Mouse (Mus musculus): ENCODE measurements at regions not wholly inside any gene's neighbourhood (a gene's known extent, or its start where the extent isn't known, plus 50 kb on each side); places are given as distances from the start of the nearest gene placed in this dataset.

GRCm38 (mm10) chr1:177521110-177521509 is 79.0 kb downstream of the Zbtb18 start:
- no peaks in the 10 kb centered on the region for H3K36me3 ChIP-seq (replicated peaks in 1 of 2; ENCODE audit: control insufficient read depth in 1 of 2, insufficient read depth in 1 of 2, low read length in 1 of 2)
- DNase-seq (ENCODE audit: extremely low read depth) = no peak
- H3K4me3 ChIP-seq (replicated peaks in 1 of 3; ENCODE audit: low read depth in 2 of 3, low read length in 2 of 3, poor library complexity in 1 of 3) = no peak overlapping the region
- H3K9ac ChIP-seq (ENCODE audit: insufficient read depth, low read depth) = no peak overlapping the region
- peak overlapping the region; percentile 24; the same call in 1 of the 2 replicates for H3K4me2 ChIP-seq (ENCODE audit: insufficient read depth, low read depth, poor library complexity, severe bottlenecking)
- dilution Hi-C loops (cut with MboI; ENCODE audit: extremely low pct_ligation_motif_present, extremely low pct_unique_long_range_greater_than_20kb, low sequenced_read_pairs) (no loop called here), in situ Hi-C loops (cut with MboI; ENCODE audit: low pct_ligation_motif_present, low pct_unique_long_range_greater_than_20kb, low sequenced_read_pairs) (no loop called here)
- TF ChIP-seq RAD21 (IDR thresholded peaks at IDR 0.05; ENCODE audit: low read depth, low read length) (no peak), ZC3H11A (IDR thresholded peaks at IDR 0.05; ENCODE audit: low read depth, low read length) (no peak), SIN3A (IDR thresholded peaks at IDR 0.05; ENCODE audit: low read length) (no peak), ZMIZ1 (IDR thresholded peaks at IDR 0.05; ENCODE audit: low read depth, low read length) (no peak), SMC3 (IDR thresholded peaks at IDR 0.05; ENCODE audit: low read depth, low read length) (no peak), JUN (IDR thresholded peaks at IDR 0.05; ENCODE audit: insufficient read depth, low read depth, low read length) (no peak), MEF2A (IDR thresholded peaks at IDR 0.05; ENCODE audit: borderline replicate concordance, low read depth, low read length) (no peak), USF2 (conservative IDR thresholded peaks at IDR 0.05; ENCODE audit: low read depth, low read length) (no peak), UBTF (IDR thresholded peaks at IDR 0.05; ENCODE audit: low read depth, low read length) (no peak), RCOR1 (conservative IDR thresholded peaks at IDR 0.05; ENCODE audit: low read depth, low read length) (no peak), MAX (IDR thresholded peaks at IDR 0.05; ENCODE audit: low read length) (no peak), KAT2A (IDR thresholded peaks at IDR 0.05; ENCODE audit: insufficient replicate concordance, low read length) (no peak), MXI1 (IDR thresholded peaks at IDR 0.05; ENCODE audit: low read depth, low read length) (no peak), CHD1 (IDR thresholded peaks at IDR 0.05; ENCODE audit: low read depth, low read length) (no peak), MAZ (IDR thresholded peaks at IDR 0.05; ENCODE audit: low read depth, low read length) (no peak), EP300 (IDR thresholded peaks at IDR 0.05; ENCODE audit: low read length) (no peak), HCFC1 (IDR thresholded peaks at IDR 0.05; ENCODE audit: low read depth, low read length) (no peak), MAFK (IDR thresholded peaks at IDR 0.05; ENCODE audit: insufficient replicate concordance, low read length) (no peak), ETS1 (conservative IDR thresholded peaks at IDR 0.05; ENCODE audit: low read depth, low read length) (no peak), MYC (IDR thresholded peaks at IDR 0.05; ENCODE audit: low read depth, low read length) (no peak)
- H3K27ac ChIP-seq (ENCODE audit: insufficient read depth, low read depth) = no peak overlapping the region
- no peaks in the 10 kb centered on the region for H3K79me2 ChIP-seq (replicated peaks; ENCODE audit: control insufficient read depth, extremely low read depth, insufficient read depth, poor library complexity, severe bottlenecking)
- H3K27me3 ChIP-seq (replicated peaks) = no peaks in the 10 kb centered on the region
- H3K9me3 ChIP-seq (replicated peaks; ENCODE audit: low read length) = no peaks in the 10 kb centered on the region
- H3K4me1 ChIP-seq (ENCODE audit: control insufficient read depth in 1 of 2, insufficient read depth in 2 of 2) = no peaks in the 10 kb centered on the region

- dilution Hi-C loops (cut with MboI; ENCODE audit: extremely low pct_ligation_motif_present, extremely low pct_unique_long_range_greater_than_20kb, low sequenced_read_pairs) = no loop called here
- Histone ChIP-seq H3K79me2 (replicated peaks; ENCODE audit: control insufficient read depth, extremely low read depth, insufficient read depth, poor library complexity, severe bottlenecking) (no peaks in the 10 kb centered on the region), H3K36me3 (replicated peaks in 1 of 2; ENCODE audit: control insufficient read depth in 1 of 2, insufficient read depth in 1 of 2, low read length in 1 of 2) (no peaks in the 10 kb centered on the region)
These were observed 83.0 kb downstream of the Zbtb18 start for GRCm38 (mm10) chr1:177525141-177525540.

More at GRCm38 (mm10) chr1:177525141-177525540, 83.0 kb downstream of the Zbtb18 start:
- Histone ChIP-seq H3K4me3 (replicated peaks in 1 of 3; ENCODE audit: low read depth in 2 of 3, low read length in 2 of 3, poor library complexity in 1 of 3) (no peak overlapping the region), H3K9ac (ENCODE audit: insufficient read depth, low read depth) (no peak overlapping the region), H3K9me3 (replicated peaks; ENCODE audit: low read length) (no peaks in the 10 kb centered on the region), H3K4me1 (ENCODE audit: control insufficient read depth in 1 of 2, insufficient read depth in 2 of 2) (no peaks in the 10 kb centered on the region), H3K4me2 (ENCODE audit: insufficient read depth, low read depth, poor library complexity, severe bottlenecking) (no peak overlapping the region), H3K27me3 (replicated peaks) (no peaks in the 10 kb centered on the region), H3K27ac (ENCODE audit: insufficient read depth, low read depth) (no peak overlapping the region)
- TF ChIP-seq ELF1 (IDR thresholded peaks at IDR 0.05; ENCODE audit: low read depth, low read length) = no peak
- TF ChIP-seq SMC3 (IDR thresholded peaks at IDR 0.05; ENCODE audit: low read depth, low read length) = no peak
- no peak for TF ChIP-seq ETS1 (conservative IDR thresholded peaks at IDR 0.05; ENCODE audit: low read depth, low read length)
- no peak for TF ChIP-seq JUND (conservative IDR thresholded peaks at IDR 0.05; ENCODE audit: low read depth, low read length)
- no peak for TF ChIP-seq KAT2A (IDR thresholded peaks at IDR 0.05; ENCODE audit: insufficient replicate concordance, low read length)
- no peak for TF ChIP-seq BHLHE40 (IDR thresholded peaks at IDR 0.05; ENCODE audit: low read depth, low read length)
- no peak for TF ChIP-seq NELFE (IDR thresholded peaks at IDR 0.05; ENCODE audit: low read depth, low read length)
- TF ChIP-seq EP300 (IDR thresholded peaks at IDR 0.05; ENCODE audit: low read length) = no peak
- TF ChIP-seq NRF1 (IDR thresholded peaks at IDR 0.05; ENCODE audit: low read depth, low read length) = no peak
- no peak for TF ChIP-seq USF2 (conservative IDR thresholded peaks at IDR 0.05; ENCODE audit: low read depth, low read length)
- TF ChIP-seq JUN (IDR thresholded peaks at IDR 0.05; ENCODE audit: insufficient read depth, low read depth, low read length) = no peak
- in situ Hi-C loops (cut with MboI; ENCODE audit: low pct_ligation_motif_present, low pct_unique_long_range_greater_than_20kb, low sequenced_read_pairs) = no loop called here
- DNase-seq (ENCODE audit: extremely low read depth) = no peak

Data from CH12.LX (cell line).